Mouse (Mus musculus) embryonic fibroblast, embryonic 13.5 days (primary cell): ENCODE measurements around the gene Prickle1. TPM values are rescaled to one million over a fixed set of nuclear protein-coding genes. Genes with fewer than 3 reads are reported as not detected.

Source experiments
- H3K27ac ChIP-seq: 2 replicates; pipeline ENCODE4 v1.5.1; 2012; ENCODE audit warnings: low read length, control low read depth, inconsistent platforms; ENCODE audit not compliant: insufficient read depth
- H3K4me1 ChIP-seq: 2 replicates; pipeline ENCODE4 v1.6.1; 2011; ENCODE audit warnings: low read length; ENCODE audit not compliant: control insufficient read depth, insufficient read depth
- H3K4me3 ChIP-seq: 2 replicates; pipeline ENCODE4 v1.5.1; 2011; ENCODE audit warnings: mild to moderate bottlenecking, control low read depth, low read length; ENCODE audit not compliant: insufficient read depth
- CTCF ChIP-seq: IDR thresholded peaks from 2 replicates; pipeline ENCODE4 v1.5.1; 2011; ENCODE audit warnings: mild to moderate bottlenecking, control low read depth, low read length, moderate library complexity, borderline replicate concordance; ENCODE audit not compliant: insufficient read depth
- POLR2A ChIP-seq: IDR thresholded peaks from 2 replicates; pipeline ENCODE4 v1.6.1; 2011; ENCODE audit warnings: low read depth, mild to moderate bottlenecking, control low read depth, low read length, moderate library complexity
- polyA plus RNA-seq: library from polyadenylated mRNA; stranded (reverse); fragments of >200 nt; gene quantifications from 2 replicates; pipeline ENCODE4 v1.2.4, GENCODE M21; 2011; ENCODE audit warnings: low read depth; ENCODE audit not compliant: missing spikeins, insufficient read length

Prickle1 gene
- polyA plus RNA-seq, 1 experiment = 22.7 TPM

DNA sequence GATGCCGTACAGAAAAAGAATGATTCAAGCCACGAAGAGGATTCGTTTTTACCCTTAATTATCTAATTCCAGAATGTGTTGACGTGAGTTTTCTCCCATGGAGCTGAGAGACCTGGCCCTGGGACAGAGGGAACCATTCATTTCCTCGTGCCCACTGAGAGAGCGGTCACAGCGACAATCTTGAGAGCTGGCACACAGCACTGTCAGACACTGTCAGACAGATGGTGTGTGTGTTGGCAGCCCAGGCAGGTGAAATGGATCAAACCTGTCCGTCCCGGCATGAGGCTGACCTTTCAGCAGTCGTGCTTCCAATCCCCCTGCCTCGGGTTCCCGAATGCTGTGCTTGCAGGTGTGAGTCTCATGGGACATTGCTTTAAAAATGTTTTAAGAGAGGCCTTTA is 37.3 kb downstream of the Prickle1 start:
- Histone ChIP-seq H3K27ac (no peak overlapping the region), H3K4me3 (no peak overlapping the region), H3K4me1 (peaks cover 13% of the 10 kb centered on the region)
- TF ChIP-seq POLR2A = no peak
- no peak for TF ChIP-seq CTCF

DNA sequence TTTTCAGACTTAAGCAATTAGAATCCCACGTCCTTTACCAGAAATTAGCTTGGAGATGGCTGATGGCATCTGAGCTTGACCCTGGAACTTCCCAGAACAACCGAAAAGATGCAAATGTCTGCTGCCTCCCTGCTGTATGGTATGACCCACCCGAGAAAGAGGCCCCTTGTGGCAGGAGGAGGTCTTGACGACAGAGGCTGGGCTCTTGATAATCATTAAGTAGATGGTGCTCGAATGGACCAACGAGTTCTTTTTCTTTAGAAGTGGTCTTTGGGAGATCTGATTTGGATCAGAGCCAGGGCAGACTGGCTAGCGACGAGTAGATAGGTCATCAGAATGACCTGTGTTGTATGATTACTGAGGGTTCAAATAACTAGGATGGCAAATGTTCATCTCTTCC is 40.0 kb downstream of the Prickle1 start:
- Histone ChIP-seq H3K4me1 (0 out of 2 replicates have a peak, but pooled peaks cover 3% of the 10 kb centered on the region), H3K27ac (no peak overlapping the region), H3K4me3 (no peak overlapping the region)
- TF ChIP-seq POLR2A (no peak), CTCF (no peak)

GRCm38 (mm10) chr15:93554203-93554851 is 41.4 kb downstream of the Prickle1 start:
- Histone ChIP-seq H3K4me3 (no peak overlapping the region), H3K27ac (no peak overlapping the region), H3K4me1 (0 out of 2 replicates have a peak, but pooled peaks cover 3% of the 10 kb centered on the region)
- no peak for TF ChIP-seq CTCF
- no peak for TF ChIP-seq POLR2A

DNA sequence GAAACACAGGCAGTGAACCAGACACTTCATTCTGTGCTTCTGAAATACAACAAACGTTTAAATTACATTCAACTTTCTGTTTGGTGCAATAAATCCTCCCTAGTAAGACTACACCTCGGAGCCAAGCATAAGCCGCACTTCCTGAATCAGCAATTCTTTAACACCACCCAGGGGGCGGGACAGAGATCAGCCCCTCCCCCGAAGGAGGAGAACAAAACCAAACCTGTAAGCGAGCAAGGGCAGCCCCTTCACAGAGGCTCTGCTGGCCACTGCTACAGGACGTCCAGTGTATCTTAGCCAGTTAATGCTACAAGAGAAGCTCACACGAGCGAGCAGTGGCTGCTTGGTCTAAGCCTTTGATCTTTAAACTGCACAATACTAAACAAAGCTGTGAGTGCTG is 43.5 kb downstream of the Prickle1 start:
- Histone ChIP-seq H3K27ac (no peak overlapping the region), H3K4me3 (no peak overlapping the region), H3K4me1 (0 out of 2 replicates have a peak, but pooled peaks cover 3% of the 10 kb centered on the region)
- TF ChIP-seq CTCF (no peak), POLR2A (peak; percentile 47; the same call in 1 of the 2 replicates)

DNA sequence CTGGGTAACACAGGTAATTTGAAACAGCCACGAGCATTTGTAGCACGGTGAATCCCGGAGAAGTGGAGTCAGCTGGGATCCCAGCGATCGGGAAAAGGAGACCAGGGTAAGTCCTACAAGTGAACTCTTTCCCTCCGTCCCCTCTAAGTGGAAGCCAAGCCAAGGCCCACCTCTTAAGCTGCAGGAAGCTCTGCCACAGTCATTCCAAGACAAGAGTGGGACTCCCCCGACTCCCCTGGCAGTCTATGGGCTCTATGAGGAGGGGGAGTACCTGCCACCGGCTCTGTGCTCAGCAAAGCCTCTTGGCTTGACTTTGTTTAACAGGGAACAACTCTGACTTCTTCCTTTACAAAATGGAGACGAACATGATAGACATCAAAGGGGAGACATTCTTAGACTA is 47.4 kb downstream of the Prickle1 start:
- Histone ChIP-seq H3K27ac (no peak overlapping the region), H3K4me3 (no peak overlapping the region), H3K4me1 (0 out of 2 replicates have a peak, but pooled peaks cover 3% of the 10 kb centered on the region)
- TF ChIP-seq CTCF (no peak), POLR2A (no peak)

DNA sequence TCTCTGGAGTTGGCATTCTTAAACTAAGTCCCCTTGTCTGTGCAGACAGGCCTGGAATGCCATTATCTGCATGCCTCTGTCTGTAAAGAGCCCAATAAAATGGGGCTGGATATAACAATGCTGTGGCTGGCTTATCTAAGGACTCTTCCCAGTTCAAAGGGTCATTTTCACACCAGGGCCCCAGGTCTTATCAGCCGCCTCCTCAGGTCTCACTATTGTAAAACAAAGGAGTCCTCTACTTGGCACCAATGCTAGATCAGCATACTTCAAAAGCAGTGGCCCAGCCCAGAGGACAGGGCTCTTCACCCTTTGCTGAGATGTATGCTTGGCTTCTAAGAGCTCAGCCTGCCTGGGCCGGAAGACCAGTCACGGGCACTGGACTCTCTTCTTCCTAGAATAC is 56.3 kb downstream of the Prickle1 start:
- Histone ChIP-seq H3K4me1 (no peaks in the 10 kb centered on the region), H3K27ac (no peak overlapping the region), H3K4me3 (no peak overlapping the region)
- TF ChIP-seq POLR2A (no peak), CTCF (no peak)

- Histone ChIP-seq H3K4me1 (no peaks in the 10 kb centered on the region), H3K27ac (no peak overlapping the region), H3K4me3 (no peak overlapping the region)
- TF ChIP-seq CTCF (no peak), POLR2A (no peak)
Observed at GRCm38 (mm10) chr15:93538551-93539205, 57.0 kb downstream of the Prickle1 start.

DNA sequence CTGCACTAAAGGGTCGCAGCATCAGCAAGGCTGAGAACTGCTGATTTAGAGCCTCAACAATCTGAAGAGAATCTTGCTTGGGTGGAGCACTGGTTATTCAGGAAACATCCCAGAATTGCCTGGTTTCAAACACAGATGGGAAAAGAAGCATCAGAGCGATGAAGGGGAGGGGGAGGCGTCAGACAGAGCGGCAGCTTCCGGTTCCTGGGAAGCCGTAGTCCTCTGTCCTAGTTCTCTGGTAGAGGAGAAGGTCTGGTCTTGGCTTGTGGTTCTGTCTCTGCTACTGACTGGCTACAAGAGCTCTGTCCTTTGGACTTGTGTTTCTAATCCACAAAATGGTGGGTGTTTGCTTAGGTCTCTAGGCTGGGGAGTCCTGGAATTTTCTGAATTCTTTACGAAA is 57.9 kb downstream of the Prickle1 start:
- Histone ChIP-seq H3K4me1 (no peaks in the 10 kb centered on the region), H3K4me3 (no peak overlapping the region), H3K27ac (no peak overlapping the region)
- TF ChIP-seq CTCF = no peak
- TF ChIP-seq POLR2A = no peak

DNA sequence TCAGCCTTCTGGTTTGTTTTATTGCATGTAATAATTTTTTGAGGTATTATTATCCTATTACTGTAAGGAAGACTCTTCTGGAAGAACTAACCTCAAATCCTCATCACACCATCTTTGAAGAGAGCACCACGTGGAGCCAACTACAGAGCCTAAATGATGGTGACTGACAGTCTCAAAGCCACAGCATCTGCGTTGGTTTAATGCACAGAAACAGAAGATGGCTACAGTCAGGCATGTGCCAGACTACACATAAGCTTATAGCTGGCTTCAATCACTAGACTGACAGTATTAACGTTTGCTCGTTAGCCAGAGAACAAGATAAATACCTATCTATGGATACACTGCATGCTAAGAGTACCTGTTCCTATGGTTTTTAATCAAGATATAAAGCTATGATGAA is 59.5 kb downstream of the Prickle1 start:
- no peak for TF ChIP-seq POLR2A
- TF ChIP-seq CTCF = no peak
- Histone ChIP-seq H3K27ac (no peak overlapping the region), H3K4me3 (no peak overlapping the region), H3K4me1 (no peaks in the 10 kb centered on the region)

DNA sequence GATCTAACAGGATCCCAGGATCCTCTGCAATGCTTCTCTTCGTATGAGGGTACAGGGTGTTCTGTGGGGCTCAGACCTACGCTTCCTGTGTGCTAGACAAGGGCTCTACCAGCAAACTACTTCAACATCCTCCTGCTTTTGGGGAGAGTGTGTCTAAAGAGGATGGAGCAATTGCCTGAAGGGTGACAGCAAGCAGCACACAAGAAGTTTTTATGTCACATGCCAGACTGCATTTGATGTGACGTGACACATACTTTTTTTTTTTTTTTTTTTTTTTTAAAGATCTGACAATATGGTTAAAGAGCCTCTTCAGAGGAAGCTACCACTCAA is 65.0 kb downstream of the Prickle1 start:
- H3K27ac ChIP-seq = no peak overlapping the region
- no peak for TF ChIP-seq CTCF
- TF ChIP-seq POLR2A = no peak
- peaks cover 7% of the 10 kb centered on the region; the same call in 1 of the 2 replicates for H3K4me1 ChIP-seq
- H3K4me3 ChIP-seq = no peak overlapping the region
